Mouse (Mus musculus): ENCODE measurements around the gene Cda. TPM values are rescaled to one million over a fixed set of nuclear protein-coding genes. Genes with fewer than 3 reads are reported as not detected.
A peak's percentile ranks its signal among the peaks of the same experiment; 100 is the strongest.
"Not testable (repeated sequence)": the region's sequence is repeated elsewhere in the genome, so short reads cannot be mapped to it uniquely, and the experiment has no call there.

Gene Cda
- total and polyA plus RNA-seq, 2 experiments from 2014 or later = 9.6 to 12.2 TPM

GRCm38 (mm10) chr4:138331647-138332046 is 36.1 kb downstream of the Cda start:
- Histone ChIP-seq H3K4me2 (ENCODE audit: low read depth, low read length, poor library complexity, severe bottlenecking) (no peak overlapping the region), H3K36me3 (ENCODE audit: insufficient read depth, low read length) (no peaks in the 10 kb centered on the region), H3K9ac (replicated peaks; ENCODE audit: low read length, poor library complexity, severe bottlenecking) (no peak overlapping the region), H3K4me3 (ENCODE audit: low read depth, low read length) (no peak overlapping the region), H3K9me3 (ENCODE audit: low read length) (no peaks in the 10 kb centered on the region), H3K27ac (ENCODE audit: low read depth, low read length) (no peak overlapping the region), H3K4me1 (ENCODE audit: insufficient read depth, low read length) (no peaks in the 10 kb centered on the region), H3K27me3 (ENCODE audit: insufficient read depth, low read length) (no peaks in the 10 kb centered on the region; the same call in 1 of the 2 replicates)
- no peak; the same call in 1 of the 2 replicates for TF ChIP-seq CTCF (IDR thresholded peaks at IDR 0.05)
- ATAC-seq (ENCODE audit: low FRiP score) (no peak), DNase-seq (ENCODE audit: low spot score) (no peak)
- WGBS = 64% methylated on average over 9 of the region's 9 CpGs

GRCm38 (mm10) chr4:138330264-138330671 is 37.5 kb downstream of the Cda start:
- Histone ChIP-seq H3K27ac (ENCODE audit: low read depth, low read length) (no peak overlapping the region), H3K4me1 (ENCODE audit: insufficient read depth, low read length) (peaks cover 4% of the 10 kb centered on the region; the same call in 1 of the 2 replicates), H3K27me3 (ENCODE audit: insufficient read depth, low read length) (no peaks in the 10 kb centered on the region; the same call in 1 of the 2 replicates), H3K36me3 (ENCODE audit: insufficient read depth, low read length) (no peaks in the 10 kb centered on the region), H3K9ac (replicated peaks; ENCODE audit: low read length, poor library complexity, severe bottlenecking) (no peak overlapping the region), H3K4me2 (ENCODE audit: low read depth, low read length, poor library complexity, severe bottlenecking) (no peak overlapping the region), H3K4me3 (ENCODE audit: low read depth, low read length) (no peak overlapping the region), H3K9me3 (ENCODE audit: low read length) (no peaks in the 10 kb centered on the region)
- ATAC-seq (ENCODE audit: low FRiP score) (no peak), DNase-seq (ENCODE audit: low spot score) (peak; percentile 68)
- no peak for TF ChIP-seq CTCF (IDR thresholded peaks at IDR 0.05)
- 7% methylated on average over 15 of the region's 15 CpGs for WGBS

GRCm38 (mm10) chr4:138327891-138328470 is 39.8 kb downstream of the Cda start:
- Histone ChIP-seq H3K9me3 (ENCODE audit: low read length) (no peaks in the 10 kb centered on the region), H3K27me3 (ENCODE audit: insufficient read depth, low read length) (no peaks in the 10 kb centered on the region), H3K27ac (ENCODE audit: low read depth, low read length) (no peak overlapping the region), H3K9ac (replicated peaks; ENCODE audit: low read length, poor library complexity, severe bottlenecking) (no peak overlapping the region), H3K36me3 (ENCODE audit: insufficient read depth, low read length) (no peaks in the 10 kb centered on the region), H3K4me1 (ENCODE audit: insufficient read depth, low read length) (peaks cover 7% of the 10 kb centered on the region; the same call in 1 of the 2 replicates), H3K4me3 (ENCODE audit: low read depth, low read length) (peak overlapping the region; percentile 14), H3K4me2 (ENCODE audit: low read depth, low read length, poor library complexity, severe bottlenecking) (peak overlapping the region; percentile 28; the same call in 1 of the 2 replicates)
- ATAC-seq (ENCODE audit: low FRiP score) (no peak), DNase-seq (ENCODE audit: low spot score) (no peak)
- 70% methylated on average over 7 of the region's 7 CpGs for WGBS
- no peak for TF ChIP-seq CTCF (IDR thresholded peaks at IDR 0.05)

GRCm38 (mm10) chr4:138327155-138327554 is 40.6 kb downstream of the Cda start:
- not testable (repeated sequence) for H3K27ac ChIP-seq (ENCODE audit: low read depth, low read length); ATAC-seq (ENCODE audit: low FRiP score)
- TF ChIP-seq CTCF (IDR thresholded peaks at IDR 0.05) = peak; percentile 31

GRCm38 (mm10) chr4:138326077-138326695 is 41.6 kb downstream of the Cda start, which contains the start of gene Pink1:
TSS of gene Pink1 (minus strand) at chr4:138326307.
- Histone ChIP-seq H3K36me3 (ENCODE audit: insufficient read depth, low read length) (no peaks in the 10 kb centered on the region), H3K27me3 (ENCODE audit: insufficient read depth, low read length) (no peaks in the 10 kb centered on the region), H3K4me1 (ENCODE audit: insufficient read depth, low read length) (peaks cover 7% of the 10 kb centered on the region; the same call in 1 of the 2 replicates), H3K9ac (replicated peaks; ENCODE audit: low read length, poor library complexity, severe bottlenecking) (peak within 1 kb of the TSS; percentile 91), H3K27ac (ENCODE audit: low read depth, low read length) (peak within 1 kb of the TSS; percentile 91), H3K4me3 (ENCODE audit: low read depth, low read length) (peak within 1 kb of the TSS; percentile 95), H3K4me2 (ENCODE audit: low read depth, low read length, poor library complexity, severe bottlenecking) (peak within 1 kb of the TSS; percentile 64), H3K9me3 (ENCODE audit: low read length) (no peaks in the 10 kb centered on the region)
- ATAC-seq (ENCODE audit: low FRiP score) = peak; percentile 74
- DNase-seq (ENCODE audit: low spot score) = peak; percentile 87
- 4% methylated on average over 41 of the region's 41 CpGs for WGBS
- peak; percentile 87 for TF ChIP-seq CTCF (IDR thresholded peaks at IDR 0.05)

More at GRCm38 (mm10) chr4:138327155-138327554, 40.6 kb downstream of the Cda start:
- H3K9ac ChIP-seq (replicated peaks; ENCODE audit: low read length, poor library complexity, severe bottlenecking); H3K27me3 ChIP-seq (ENCODE audit: insufficient read depth, low read length); H3K36me3 ChIP-seq (ENCODE audit: insufficient read depth, low read length); H3K4me2 ChIP-seq (ENCODE audit: low read depth, low read length, poor library complexity, severe bottlenecking); DNase-seq (ENCODE audit: low spot score); H3K9me3 ChIP-seq (ENCODE audit: low read length); H3K4me1 ChIP-seq (ENCODE audit: insufficient read depth, low read length); H3K4me3 ChIP-seq (ENCODE audit: low read depth, low read length): not testable (repeated sequence)
- WGBS = 71% methylated on average over 7 of the region's 12 CpGs
